Mouse (Mus musculus): ENCODE data around the gene Bean1.

- TF ChIP-seq CTCF (IDR thresholded peaks at IDR 0.05; ENCODE audit: borderline replicate concordance, control insufficient read depth, extremely low read depth, insufficient read depth, low read length, poor library complexity) (no peak), POLR2A (IDR thresholded peaks at IDR 0.05; ENCODE audit: control insufficient read depth, extremely low read depth, insufficient read depth, low read length, poor library complexity) (no peak)
These were observed 71.9 kb downstream of the Bean1 start for GRCm38 (mm10) chr8:104242038-104242644.

Data from thymus, adult 2 months (tissue).